Mouse (Mus musculus): Measurements from ENCODE around the gene Rhbdd3. TPM values are rescaled to one million over a fixed set of nuclear protein-coding genes. Genes with fewer than 3 reads are reported as not detected.

Gene Rhbdd3
- polyA plus RNA-seq, 1 experiment: 22.1 TPM

GRCm38 (mm10) chr11:5095877-5096276, 2.8 kb upstream of the Rhbdd3 start:
- no peak overlapping the region for H3K27ac ChIP-seq (ENCODE audit: insufficient read depth, low read depth, low read length)
- 27% methylated on average over 5 of the region's 5 CpGs for WGBS

DNA sequence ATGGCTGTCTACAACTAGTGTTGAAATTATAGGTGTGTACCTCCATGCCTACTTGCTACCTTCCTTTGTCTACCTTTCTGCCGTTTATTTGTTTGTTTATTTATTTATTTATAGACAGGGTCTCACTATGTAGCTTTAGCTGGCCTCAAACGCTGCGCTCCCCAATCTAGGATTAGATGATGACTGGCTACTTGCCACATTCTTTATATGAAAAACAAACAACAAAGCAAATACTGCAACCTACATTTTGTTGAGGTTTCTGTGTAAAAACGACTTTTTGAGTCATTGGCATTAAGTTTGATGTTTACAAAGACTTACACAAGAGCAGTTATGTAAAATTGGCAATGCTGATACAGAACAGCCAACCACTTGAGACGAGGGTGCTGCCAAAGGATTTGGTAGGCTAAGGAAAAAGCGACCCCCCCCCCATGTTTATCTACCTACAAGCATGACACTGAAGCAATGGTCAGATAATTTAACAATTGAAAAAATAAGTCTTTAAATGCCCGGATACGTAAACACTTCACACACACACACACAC, 2.2 kb upstream of the Rhbdd3 start:
- no peak overlapping the region for H3K4me3 ChIP-seq (ENCODE audit: low read depth, low read length)

More at GRCm38 (mm10) chr11:5095877-5096276, 2.8 kb upstream of the Rhbdd3 start:
- TF ChIP-seq POLR2A (IDR thresholded peaks at IDR 0.05; ENCODE audit: low read depth, low read length) (no peak), CTCF (IDR thresholded peaks at IDR 0.05; ENCODE audit: extremely low read depth, insufficient read length, insufficient replicate concordance, low read depth, low read length) (no peak)
- H3K4me3 ChIP-seq (ENCODE audit: low read depth, low read length): no peak overlapping the region
- H3K4me1 ChIP-seq (ENCODE audit: control insufficient read depth, insufficient read depth, insufficient read length, low read length): peaks cover 6% of the 10 kb centered on the region; the same call in 1 of the 2 replicates
- H3K36me3 ChIP-seq (ENCODE audit: control insufficient read depth, insufficient read depth, low read length): peaks cover 15% of the 10 kb centered on the region
- no peaks in the 10 kb centered on the region for H3K27me3 ChIP-seq (ENCODE audit: control insufficient read depth, insufficient read depth, low read length)

DNA sequence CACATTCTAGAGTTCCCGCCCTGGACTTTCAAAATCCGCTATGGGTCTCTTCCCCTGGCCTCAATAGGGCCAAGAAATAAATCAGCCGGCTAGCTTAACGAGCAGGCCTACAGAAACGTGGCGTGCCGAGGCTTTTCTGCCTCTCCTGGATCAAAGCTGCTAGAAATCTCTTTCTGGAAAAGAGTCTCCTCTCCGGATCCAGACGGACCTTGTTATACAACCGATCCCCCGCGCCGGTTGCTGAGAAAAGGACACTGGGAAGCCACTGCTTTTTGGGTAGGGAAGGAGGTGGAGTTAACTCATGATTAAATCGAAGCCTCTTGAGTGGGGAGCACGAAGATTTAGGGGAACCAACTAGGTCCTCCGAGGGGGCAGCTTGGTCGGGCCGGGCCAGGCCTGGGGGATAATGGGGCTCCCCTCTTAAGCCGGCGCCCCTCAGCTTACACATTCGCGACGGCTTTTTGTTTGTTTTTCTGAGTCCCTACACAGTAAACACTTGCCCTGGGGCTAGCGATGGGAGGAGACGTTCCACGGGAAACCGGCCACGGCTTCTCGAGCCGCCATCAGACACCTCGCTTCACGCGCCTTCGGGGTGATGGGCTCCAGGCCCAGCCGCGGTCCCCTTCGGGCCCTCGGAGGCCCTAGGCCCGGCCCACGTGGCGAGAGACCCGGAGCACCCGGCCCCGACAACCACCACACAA, 541 bp upstream of the Rhbdd3 start:
- H3K4me3 ChIP-seq (ENCODE audit: low read depth, low read length): peak overlapping the region; percentile 92
- H3K36me3 ChIP-seq (ENCODE audit: control insufficient read depth, insufficient read depth, low read length): no peaks in the 10 kb centered on the region
- peak; percentile 35; the same call in 1 of the 2 replicates for TF ChIP-seq POLR2A (IDR thresholded peaks at IDR 0.05; ENCODE audit: low read depth, low read length)
- TF ChIP-seq CTCF (IDR thresholded peaks at IDR 0.05; ENCODE audit: extremely low read depth, insufficient read length, insufficient replicate concordance, low read depth, low read length): no peak
- under 1% methylated on average over 44 of the region's 44 CpGs for WGBS
- H3K27me3 ChIP-seq (ENCODE audit: control insufficient read depth, insufficient read depth, low read length): no peaks in the 10 kb centered on the region
- peak overlapping the region; percentile 93 for H3K27ac ChIP-seq (ENCODE audit: insufficient read depth, low read depth, low read length)
- peaks cover 8% of the 10 kb centered on the region; the same call in 1 of the 2 replicates for H3K4me1 ChIP-seq (ENCODE audit: control insufficient read depth, insufficient read depth, insufficient read length, low read length)

More for the DNA sequence above, 2.2 kb upstream of the Rhbdd3 start:
- Histone ChIP-seq H3K27ac (ENCODE audit: insufficient read depth, low read depth, low read length) (no peak overlapping the region), H3K36me3 (ENCODE audit: control insufficient read depth, insufficient read depth, low read length) (peaks cover 10% of the 10 kb centered on the region), H3K27me3 (ENCODE audit: control insufficient read depth, insufficient read depth, low read length) (no peaks in the 10 kb centered on the region), H3K4me1 (ENCODE audit: control insufficient read depth, insufficient read depth, insufficient read length, low read length) (peaks cover 8% of the 10 kb centered on the region; the same call in 1 of the 2 replicates)
- 16% methylated on average over 8 of the region's 8 CpGs for WGBS
- TF ChIP-seq CTCF (IDR thresholded peaks at IDR 0.05; ENCODE audit: extremely low read depth, insufficient read length, insufficient replicate concordance, low read depth, low read length): no peak
- TF ChIP-seq POLR2A (IDR thresholded peaks at IDR 0.05; ENCODE audit: low read depth, low read length): no peak

DNA sequence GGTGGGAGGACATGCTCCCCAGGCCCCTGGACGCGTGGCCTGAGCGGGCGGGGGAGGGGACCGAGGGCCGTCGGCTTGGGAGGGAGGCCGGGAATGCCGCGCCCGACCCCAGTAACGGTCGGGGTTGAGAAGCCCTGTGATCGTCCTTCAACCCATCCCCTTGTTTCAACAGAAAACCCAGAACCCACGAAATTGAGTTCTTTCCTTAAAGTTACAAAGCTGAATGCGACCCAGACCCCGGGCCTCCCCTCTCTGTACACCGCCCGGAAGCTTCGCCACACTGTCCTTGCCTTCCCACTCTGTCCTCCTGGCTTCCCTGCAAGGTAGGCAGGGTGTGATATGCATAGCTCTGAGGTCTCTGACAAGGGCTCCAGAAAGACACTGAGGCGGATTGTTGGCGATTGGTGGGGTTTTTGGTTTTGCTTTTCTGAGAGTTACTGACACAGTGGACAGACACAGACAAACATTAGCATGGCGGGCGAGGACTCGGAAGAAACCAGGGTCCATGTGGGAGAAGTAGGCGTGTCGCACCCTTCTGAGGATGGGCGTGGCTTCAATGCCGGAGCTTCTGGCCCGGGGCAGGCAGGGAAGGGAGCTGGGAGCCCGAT, 954 bp downstream of the Rhbdd3 start:
- under 1% methylated on average over 31 of the region's 31 CpGs for WGBS
- H3K27ac ChIP-seq (ENCODE audit: insufficient read depth, low read depth, low read length): peak overlapping the region; percentile 69
- no peak for TF ChIP-seq CTCF (IDR thresholded peaks at IDR 0.05; ENCODE audit: extremely low read depth, insufficient read length, insufficient replicate concordance, low read depth, low read length)
- TF ChIP-seq POLR2A (IDR thresholded peaks at IDR 0.05; ENCODE audit: low read depth, low read length): peak; percentile 79
- H3K4me1 ChIP-seq (ENCODE audit: control insufficient read depth, insufficient read depth, insufficient read length, low read length): peaks cover 8% of the 10 kb centered on the region; the same call in 1 of the 2 replicates
- H3K27me3 ChIP-seq (ENCODE audit: control insufficient read depth, insufficient read depth, low read length): no peaks in the 10 kb centered on the region
- H3K4me3 ChIP-seq (ENCODE audit: low read depth, low read length): peak overlapping the region; percentile 92
- H3K36me3 ChIP-seq (ENCODE audit: control insufficient read depth, insufficient read depth, low read length): peaks cover 6% of the 10 kb centered on the region; the same call in 1 of the 2 replicates

DNA sequence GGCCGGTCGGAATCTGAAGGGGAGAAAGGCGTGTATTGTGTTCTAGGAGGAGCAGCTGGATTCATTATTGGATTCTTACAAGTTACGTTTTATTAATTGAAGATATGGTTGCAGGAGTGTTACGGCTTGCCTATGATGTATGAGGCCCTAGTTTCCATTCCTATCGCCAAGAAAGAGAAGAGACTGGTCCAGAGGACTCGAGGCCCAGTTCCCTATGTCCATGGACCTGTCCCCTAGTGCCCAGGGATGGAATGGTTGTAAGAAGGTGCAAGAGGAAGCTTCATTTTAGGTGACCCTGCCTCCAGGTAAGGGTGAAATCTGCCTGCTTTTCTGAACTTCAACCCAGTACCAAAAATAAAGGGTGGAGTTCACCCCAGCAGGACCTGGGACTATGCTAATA, 1.6 kb downstream of the Rhbdd3 start:
- Histone ChIP-seq H3K4me1 (ENCODE audit: control insufficient read depth, insufficient read depth, insufficient read length, low read length) (peaks cover 8% of the 10 kb centered on the region; the same call in 1 of the 2 replicates), H3K27ac (ENCODE audit: insufficient read depth, low read depth, low read length) (peak overlapping the region; percentile 69), H3K4me3 (ENCODE audit: low read depth, low read length) (peak overlapping the region; percentile 92), H3K27me3 (ENCODE audit: control insufficient read depth, insufficient read depth, low read length) (no peaks in the 10 kb centered on the region), H3K36me3 (ENCODE audit: control insufficient read depth, insufficient read depth, low read length) (peaks cover 8% of the 10 kb centered on the region; the same call in 1 of the 2 replicates)
- WGBS: under 1% methylated on average over 7 of the region's 7 CpGs
- no peak for TF ChIP-seq POLR2A (IDR thresholded peaks at IDR 0.05; ENCODE audit: low read depth, low read length)
- no peak for TF ChIP-seq CTCF (IDR thresholded peaks at IDR 0.05; ENCODE audit: extremely low read depth, insufficient read length, insufficient replicate concordance, low read depth, low read length)

- TF ChIP-seq CTCF (IDR thresholded peaks at IDR 0.05; ENCODE audit: extremely low read depth, insufficient read length, insufficient replicate concordance, low read depth, low read length) (no peak), POLR2A (IDR thresholded peaks at IDR 0.05; ENCODE audit: low read depth, low read length) (no peak)
- H3K4me3 ChIP-seq (ENCODE audit: low read depth, low read length): no peak overlapping the region; the same call in 1 of the 2 replicates
Observed at GRCm38 (mm10) chr11:5100801-5101200, 2.1 kb downstream of the Rhbdd3 start.

DNA sequence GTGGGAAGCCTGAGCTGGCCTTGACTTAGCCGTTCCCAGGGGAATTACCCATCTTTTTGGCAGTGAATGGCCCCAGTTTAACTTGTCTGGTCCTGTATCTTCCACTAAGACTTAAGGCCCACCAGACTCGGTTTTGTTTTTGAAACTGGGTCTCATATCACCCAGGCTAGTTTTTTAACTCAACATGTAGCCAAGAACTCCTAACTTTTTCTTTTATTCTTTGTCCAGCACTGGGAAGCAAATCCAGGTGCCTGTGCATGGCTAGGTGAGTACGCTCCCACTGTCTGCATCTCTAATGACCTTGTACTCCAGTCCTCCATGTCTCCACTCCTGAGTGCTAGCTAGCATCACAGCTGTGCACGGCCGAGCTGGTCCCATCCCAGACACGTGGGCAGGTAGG, 2.9 kb downstream of the Rhbdd3 start:
- H3K4me3 ChIP-seq (ENCODE audit: low read depth, low read length): no peak overlapping the region
- peaks cover 8% of the 10 kb centered on the region; the same call in 1 of the 2 replicates for H3K36me3 ChIP-seq (ENCODE audit: control insufficient read depth, insufficient read depth, low read length)
- H3K4me1 ChIP-seq (ENCODE audit: control insufficient read depth, insufficient read depth, insufficient read length, low read length): peaks cover 8% of the 10 kb centered on the region; the same call in 1 of the 2 replicates
- no peaks in the 10 kb centered on the region for H3K27me3 ChIP-seq (ENCODE audit: control insufficient read depth, insufficient read depth, low read length)
- WGBS: 80% methylated on average over 6 of the region's 6 CpGs
- TF ChIP-seq POLR2A (IDR thresholded peaks at IDR 0.05; ENCODE audit: low read depth, low read length): no peak
- TF ChIP-seq CTCF (IDR thresholded peaks at IDR 0.05; ENCODE audit: extremely low read depth, insufficient read length, insufficient replicate concordance, low read depth, low read length): no peak
- H3K27ac ChIP-seq (ENCODE audit: insufficient read depth, low read depth, low read length): no peak overlapping the region

More at GRCm38 (mm10) chr11:5100801-5101200, 2.1 kb downstream of the Rhbdd3 start:
- Histone ChIP-seq H3K4me1 (ENCODE audit: control insufficient read depth, insufficient read depth, insufficient read length, low read length) (peaks cover 8% of the 10 kb centered on the region; the same call in 1 of the 2 replicates), H3K27me3 (ENCODE audit: control insufficient read depth, insufficient read depth, low read length) (no peaks in the 10 kb centered on the region), H3K27ac (ENCODE audit: insufficient read depth, low read depth, low read length) (no peak overlapping the region), H3K36me3 (ENCODE audit: control insufficient read depth, insufficient read depth, low read length) (peaks cover 8% of the 10 kb centered on the region; the same call in 1 of the 2 replicates)
- WGBS: 23% methylated on average over 5 of the region's 5 CpGs

Data from small intestine, adult 2 months (tissue).